Mouse (Mus musculus): ENCODE data around the gene Utrn. TPM values are rescaled to one million over a fixed set of nuclear protein-coding genes. Genes with fewer than 3 reads are reported as not detected.

Gene Utrn
- polyA plus RNA-seq, 1 experiment, result 18.1 TPM

- Histone ChIP-seq H3K4me1 (ENCODE audit: control insufficient read depth, insufficient read depth, low read length) (peaks cover 2% of the 10 kb centered on the region; the same call in 1 of the 2 replicates), H3K27ac (ENCODE audit: insufficient read depth, low read depth, low read length) (no peak overlapping the region), H3K4me3 (ENCODE audit: insufficient read depth, low read length) (no peak overlapping the region)
- TF ChIP-seq CTCF (IDR thresholded peaks at IDR 0.05; ENCODE audit: low read depth, low read length) (no peak), POLR2A (IDR thresholded peaks at IDR 0.05; ENCODE audit: borderline replicate concordance, low read depth, low read length) (no peak)
Observed at GRCm38 (mm10) chr10:12711332-12711831, 157.8 kb downstream of the Utrn start.

- H3K4me1 ChIP-seq (ENCODE audit: control insufficient read depth, insufficient read depth, low read length), result no peaks in the 10 kb centered on the region
- H3K4me3 ChIP-seq (ENCODE audit: insufficient read depth, low read length), result no peak overlapping the region
- H3K27ac ChIP-seq (ENCODE audit: insufficient read depth, low read depth, low read length), result no peak overlapping the region
- TF ChIP-seq CTCF (IDR thresholded peaks at IDR 0.05; ENCODE audit: low read depth, low read length) (no peak), POLR2A (IDR thresholded peaks at IDR 0.05; ENCODE audit: borderline replicate concordance, low read depth, low read length) (no peak)
Observed at GRCm38 (mm10) chr10:12706516-12706915, 162.6 kb downstream of the Utrn start.

- TF ChIP-seq POLR2A (IDR thresholded peaks at IDR 0.05; ENCODE audit: borderline replicate concordance, low read depth, low read length), result no peak
- TF ChIP-seq CTCF (IDR thresholded peaks at IDR 0.05; ENCODE audit: low read depth, low read length), result no peak
- no peaks in the 10 kb centered on the region for H3K4me1 ChIP-seq (ENCODE audit: control insufficient read depth, insufficient read depth, low read length)
- H3K27ac ChIP-seq (ENCODE audit: insufficient read depth, low read depth, low read length), result no peak overlapping the region
- no peak overlapping the region for H3K4me3 ChIP-seq (ENCODE audit: insufficient read depth, low read length)
Observed at GRCm38 (mm10) chr10:12705990-12706389, 163.2 kb downstream of the Utrn start.

GRCm38 (mm10) chr10:12704290-12704689 lies 164.9 kb downstream of the Utrn start:
- no peak overlapping the region for H3K4me3 ChIP-seq (ENCODE audit: insufficient read depth, low read length)
- H3K27ac ChIP-seq (ENCODE audit: insufficient read depth, low read depth, low read length), result no peak overlapping the region
- TF ChIP-seq CTCF (IDR thresholded peaks at IDR 0.05; ENCODE audit: low read depth, low read length) (no peak), POLR2A (IDR thresholded peaks at IDR 0.05; ENCODE audit: borderline replicate concordance, low read depth, low read length) (no peak)
- H3K4me1 ChIP-seq (ENCODE audit: control insufficient read depth, insufficient read depth, low read length), result no peaks in the 10 kb centered on the region

- Histone ChIP-seq H3K4me1 (ENCODE audit: control insufficient read depth, insufficient read depth, low read length) (no peaks in the 10 kb centered on the region), H3K4me3 (ENCODE audit: insufficient read depth, low read length) (no peak overlapping the region), H3K27ac (ENCODE audit: insufficient read depth, low read depth, low read length) (no peak overlapping the region)
- TF ChIP-seq CTCF (IDR thresholded peaks at IDR 0.05; ENCODE audit: low read depth, low read length) (no peak), POLR2A (IDR thresholded peaks at IDR 0.05; ENCODE audit: borderline replicate concordance, low read depth, low read length) (no peak)
Observed at GRCm38 (mm10) chr10:12703526-12703925, 165.6 kb downstream of the Utrn start.

GRCm38 (mm10) chr10:12702140-12702539 lies 167.0 kb downstream of the Utrn start:
- no peak overlapping the region for H3K4me3 ChIP-seq (ENCODE audit: insufficient read depth, low read length)
- no peaks in the 10 kb centered on the region for H3K4me1 ChIP-seq (ENCODE audit: control insufficient read depth, insufficient read depth, low read length)
- no peak for TF ChIP-seq CTCF (IDR thresholded peaks at IDR 0.05; ENCODE audit: low read depth, low read length)
- TF ChIP-seq POLR2A (IDR thresholded peaks at IDR 0.05; ENCODE audit: borderline replicate concordance, low read depth, low read length), result no peak
- H3K27ac ChIP-seq (ENCODE audit: insufficient read depth, low read depth, low read length), result no peak overlapping the region

GRCm38 (mm10) chr10:12701694-12702093 lies 167.5 kb downstream of the Utrn start:
- Histone ChIP-seq H3K27ac (ENCODE audit: insufficient read depth, low read depth, low read length) (no peak overlapping the region), H3K4me1 (ENCODE audit: control insufficient read depth, insufficient read depth, low read length) (no peaks in the 10 kb centered on the region), H3K4me3 (ENCODE audit: insufficient read depth, low read length) (no peak overlapping the region)
- no peak for TF ChIP-seq CTCF (IDR thresholded peaks at IDR 0.05; ENCODE audit: low read depth, low read length)

GRCm38 (mm10) chr10:12700576-12700975 lies 168.6 kb downstream of the Utrn start:
- Histone ChIP-seq H3K27ac (ENCODE audit: insufficient read depth, low read depth, low read length) (no peak overlapping the region), H3K4me1 (ENCODE audit: control insufficient read depth, insufficient read depth, low read length) (no peaks in the 10 kb centered on the region), H3K4me3 (ENCODE audit: insufficient read depth, low read length) (no peak overlapping the region)
- TF ChIP-seq POLR2A (IDR thresholded peaks at IDR 0.05; ENCODE audit: borderline replicate concordance, low read depth, low read length), result no peak
- no peak for TF ChIP-seq CTCF (IDR thresholded peaks at IDR 0.05; ENCODE audit: low read depth, low read length)

- TF ChIP-seq CTCF (IDR thresholded peaks at IDR 0.05; ENCODE audit: low read depth, low read length), result no peak
- TF ChIP-seq POLR2A (IDR thresholded peaks at IDR 0.05; ENCODE audit: borderline replicate concordance, low read depth, low read length), result no peak
- peaks cover 3% of the 10 kb centered on the region; the same call in 1 of the 2 replicates for H3K4me1 ChIP-seq (ENCODE audit: control insufficient read depth, insufficient read depth, low read length)
- H3K27ac ChIP-seq (ENCODE audit: insufficient read depth, low read depth, low read length), result no peak overlapping the region
- H3K4me3 ChIP-seq (ENCODE audit: insufficient read depth, low read length), result no peak overlapping the region
Observed at GRCm38 (mm10) chr10:12697902-12698301, 171.3 kb downstream of the Utrn start.

GRCm38 (mm10) chr10:12696704-12697103 lies 172.5 kb downstream of the Utrn start:
- H3K4me1 ChIP-seq (ENCODE audit: control insufficient read depth, insufficient read depth, low read length), result peaks cover 3% of the 10 kb centered on the region; the same call in 1 of the 2 replicates
- TF ChIP-seq POLR2A (IDR thresholded peaks at IDR 0.05; ENCODE audit: borderline replicate concordance, low read depth, low read length) (no peak), CTCF (IDR thresholded peaks at IDR 0.05; ENCODE audit: low read depth, low read length) (no peak)
- no peak overlapping the region for H3K4me3 ChIP-seq (ENCODE audit: insufficient read depth, low read length)
- no peak overlapping the region for H3K27ac ChIP-seq (ENCODE audit: insufficient read depth, low read depth, low read length)

GRCm38 (mm10) chr10:12694774-12695173 lies 174.4 kb downstream of the Utrn start:
- H3K27ac ChIP-seq (ENCODE audit: insufficient read depth, low read depth, low read length), result no peak overlapping the region
- TF ChIP-seq POLR2A (IDR thresholded peaks at IDR 0.05; ENCODE audit: borderline replicate concordance, low read depth, low read length) (no peak), CTCF (IDR thresholded peaks at IDR 0.05; ENCODE audit: low read depth, low read length) (no peak)

More at GRCm38 (mm10) chr10:12694774-12695173, 174.4 kb downstream of the Utrn start:
- H3K4me3 ChIP-seq (ENCODE audit: insufficient read depth, low read length), result no peak overlapping the region
- H3K4me1 ChIP-seq (ENCODE audit: control insufficient read depth, insufficient read depth, low read length), result peaks cover 3% of the 10 kb centered on the region; the same call in 1 of the 2 replicates

Data from bone marrow macrophage, adult 2 months (primary cell).